Mouse (Mus musculus) CD4-positive, CD25-positive, alpha-beta regulatory T cell, adult 2 months (primary cell): ENCODE measurements around the gene Vmn1r53.
"Not testable (repeated sequence)": the region's sequence is repeated elsewhere in the genome, so short reads cannot be mapped to it uniquely, and the experiment has no call there.

Experiments used
- DNase-seq: peaks from one replicate; pipeline ENCODE4 v3.0.0-alpha.2; 2012; ENCODE audit warnings: low read depth, low spot score

Vmn1r53 gene

GRCm38 (mm10) chr6:90224338-90224737, at the start of gene Vmn1r53:
Vmn1r53 (minus strand) TSS chr6:90224438.
- no peak for DNase-seq

DNA sequence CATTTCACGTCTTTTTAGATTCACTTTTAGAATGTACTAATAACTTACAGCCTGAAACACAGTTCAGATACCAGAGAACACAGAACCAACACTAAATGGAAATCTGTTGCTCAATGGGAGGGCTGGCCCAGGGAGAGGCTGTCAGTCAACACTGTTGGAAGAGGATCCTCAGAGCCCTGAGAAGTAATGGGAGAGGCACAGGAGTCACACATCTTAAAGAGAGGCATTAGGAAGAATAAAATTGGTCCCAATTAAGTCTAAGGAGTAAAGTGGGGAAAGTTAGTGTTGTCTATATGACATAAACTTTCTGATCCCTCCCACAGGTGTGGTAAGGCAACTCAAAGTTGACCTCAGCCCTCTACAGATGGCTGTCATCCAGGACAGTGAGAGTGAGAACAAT, 21.8 kb upstream of the Vmn1r53 start, which contains the start of gene Vmn1r54:
Gene Vmn1r54 (plus strand): TSS at position 301 of the 400 bp plus-strand sequence.
- no peak for DNase-seq

GRCm38 (mm10) chr6:90244019-90244418, 19.8 kb upstream of the Vmn1r53 start:
- DNase-seq, result no peak

DNA sequence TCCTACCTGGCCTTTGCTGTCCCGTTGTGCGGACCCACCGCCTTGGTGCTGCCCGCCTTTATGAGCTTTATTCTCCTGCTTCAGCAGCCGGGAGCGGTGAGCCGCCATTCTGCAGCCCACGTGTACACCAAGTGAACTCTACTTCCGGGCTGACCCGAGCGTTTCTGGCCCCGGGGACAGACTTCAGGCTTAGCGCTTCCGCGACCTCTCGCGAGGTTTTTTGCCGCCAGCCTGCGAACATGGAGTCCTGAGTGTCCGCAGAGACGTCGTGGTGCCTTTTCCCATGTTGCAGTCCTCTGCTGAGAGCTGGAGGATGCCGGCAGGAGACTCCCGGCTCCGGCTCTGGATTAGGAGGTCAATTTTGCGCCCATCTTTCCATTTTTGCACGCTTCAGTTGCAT, 8.4 kb upstream of the Vmn1r53 start:
- no peak for DNase-seq

DNA sequence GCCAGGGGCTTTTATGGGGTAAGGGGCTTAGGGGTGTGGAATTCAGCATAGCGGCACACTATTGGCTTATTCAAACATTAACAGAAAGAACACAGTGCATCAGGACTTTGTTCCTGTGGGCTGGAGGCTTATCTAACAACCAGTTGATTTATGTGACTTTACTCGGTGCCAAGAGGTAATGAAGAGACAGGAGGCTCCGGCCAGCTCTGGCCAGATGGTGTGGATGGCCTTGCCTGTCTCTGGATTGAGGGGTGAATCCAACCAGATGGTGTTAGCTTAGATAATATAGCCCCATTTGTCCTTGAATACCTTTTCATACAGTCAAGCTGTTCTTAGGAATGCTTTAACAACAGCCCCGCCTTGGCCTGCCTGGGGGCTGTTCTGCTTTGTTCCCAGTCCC, 7.9 kb upstream of the Vmn1r53 start:
- DNase-seq, result not testable (repeated sequence)

DNA sequence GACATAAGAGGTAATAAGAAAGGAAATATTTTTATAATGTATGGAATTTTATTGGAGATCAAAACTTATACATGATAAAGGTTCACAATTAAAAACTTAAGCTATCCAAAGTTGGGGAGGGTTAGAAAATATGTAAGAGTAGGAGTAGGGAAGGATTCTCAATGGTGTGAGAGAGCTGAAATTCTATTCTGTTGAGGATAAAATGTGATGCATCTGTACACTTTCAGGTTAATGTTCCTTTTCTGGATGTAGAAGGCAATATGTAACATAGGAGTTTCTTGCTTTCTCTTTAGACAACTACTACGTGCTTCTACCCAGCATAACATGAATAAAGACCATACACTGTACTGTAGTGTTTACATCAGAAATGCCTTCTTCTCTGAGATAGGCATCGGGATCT, 21.7 kb downstream of the Vmn1r53 start, which contains the start of gene V1ra8:
Gene V1ra8 (plus strand): TSS at position 301 of the 400 bp plus-strand sequence.
- DNase-seq, result not testable (repeated sequence)

- no peak for DNase-seq
These were observed 49.7 kb downstream of the Vmn1r53 start, which contains the start of gene Vmn1r52 for GRCm38 (mm10) chr6:90174508-90174907. Vmn1r52 (plus strand) TSS chr6:90174808.
